Mouse (Mus musculus) myocyte (in vitro differentiated cells): ENCODE results near the gene Rnf169.

ENCODE experiments used
- CEBPB ChIP-seq: IDR thresholded peaks from 2 replicates; pipeline ENCODE4 v1.6.1; 2011; ENCODE audit warnings: mild to moderate bottlenecking, moderate library complexity; ENCODE audit not compliant: poor library complexity, insufficient read depth, severe bottlenecking
- MYOD1 ChIP-seq, 3 experiments: IDR thresholded peaks; one replicate each; pipeline ENCODE4 v1.6.1; 2011; ENCODE audit warnings: control low read depth in 2 of 3, low read depth in 2 of 3, mild to moderate bottlenecking in 2 of 3, moderate library complexity in 1 of 3; ENCODE audit not compliant: insufficient read length in 2 of 3, control insufficient read depth in 1 of 3
- MYOG ChIP-seq, 3 experiments: IDR thresholded peaks; one replicate each; pipeline ENCODE4 v1.6.1; 2011; ENCODE audit warnings: control low read depth in 2 of 3, low read depth in 2 of 3, mild to moderate bottlenecking in 2 of 3; ENCODE audit not compliant: insufficient read length in 2 of 3, control insufficient read depth in 1 of 3, insufficient read depth in 1 of 3
- POLR2A ChIP-seq: IDR thresholded peaks from one replicate; pipeline ENCODE4 v1.6.1; 2011; ENCODE audit warnings: low read depth, mild to moderate bottlenecking, control low read depth, moderate library complexity; ENCODE audit not compliant: insufficient read length
- POLR2AphosphoS2 ChIP-seq: IDR thresholded peaks from one replicate; pipeline ENCODE4 v1.6.1; 2011; ENCODE audit warnings: low read depth, control low read depth; ENCODE audit not compliant: insufficient read length
- REST ChIP-seq: IDR thresholded peaks from one replicate; pipeline ENCODE4 v1.6.1; 2011; ENCODE audit warnings: mild to moderate bottlenecking, control low read depth, moderate library complexity; ENCODE audit not compliant: insufficient read depth, insufficient read length
- TCF12 ChIP-seq: IDR thresholded peaks from one replicate; pipeline ENCODE4 v1.6.1; 2011; ENCODE audit warnings: mild to moderate bottlenecking, control low read depth; ENCODE audit not compliant: poor library complexity, insufficient read depth, severe bottlenecking
- USF1 ChIP-seq: IDR thresholded peaks from one replicate; pipeline ENCODE4 v1.6.1; 2011; ENCODE audit warnings: low read depth, mild to moderate bottlenecking, control low read depth, moderate library complexity

DNA sequence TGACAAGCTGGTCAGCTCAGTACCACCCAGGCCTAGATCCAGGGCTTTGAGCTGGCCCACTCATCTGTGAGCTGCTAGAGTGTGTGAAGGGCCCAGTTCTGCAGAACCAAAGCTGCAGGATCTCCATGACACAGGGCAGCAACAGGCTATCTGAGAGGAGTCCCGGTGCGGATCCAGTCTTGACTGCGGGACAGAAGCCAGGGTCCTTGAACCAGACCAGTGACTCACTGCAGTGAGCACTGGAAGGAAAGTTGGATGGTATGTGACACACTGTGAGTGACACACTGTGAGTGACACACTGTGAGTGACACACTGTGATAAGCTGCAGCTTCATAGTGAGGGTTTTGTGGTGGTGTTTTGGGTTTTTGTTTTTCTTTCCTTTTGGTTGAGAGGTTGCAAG is 35.7 kb downstream of the Rnf169 start:
- TF ChIP-seq MYOG (IDR thresholded peaks at IDR 0.05; ENCODE audit: control insufficient read depth in 1 of 3, insufficient read depth in 1 of 3, insufficient read length in 2 of 3, low read depth in 2 of 3): no peak
- TF ChIP-seq USF1: no peak
- no peak for TF ChIP-seq MYOD1 (IDR thresholded peaks at IDR 0.05; ENCODE audit: control insufficient read depth in 1 of 3, insufficient read length in 2 of 3, low read depth in 2 of 3)
- TF ChIP-seq POLR2A: no peak
- no peak for TF ChIP-seq POLR2AphosphoS2
- no peak for TF ChIP-seq TCF12
- TF ChIP-seq CEBPB: no peak
- no peak for TF ChIP-seq REST
